Mouse (Mus musculus): ENCODE results near the gene Tmtc2. TPM values are rescaled to one million over a fixed set of nuclear protein-coding genes. Genes with fewer than 3 reads are reported as not detected.

Tmtc2 gene
- total RNA-seq, 1 experiment: 0.89 TPM

DNA sequence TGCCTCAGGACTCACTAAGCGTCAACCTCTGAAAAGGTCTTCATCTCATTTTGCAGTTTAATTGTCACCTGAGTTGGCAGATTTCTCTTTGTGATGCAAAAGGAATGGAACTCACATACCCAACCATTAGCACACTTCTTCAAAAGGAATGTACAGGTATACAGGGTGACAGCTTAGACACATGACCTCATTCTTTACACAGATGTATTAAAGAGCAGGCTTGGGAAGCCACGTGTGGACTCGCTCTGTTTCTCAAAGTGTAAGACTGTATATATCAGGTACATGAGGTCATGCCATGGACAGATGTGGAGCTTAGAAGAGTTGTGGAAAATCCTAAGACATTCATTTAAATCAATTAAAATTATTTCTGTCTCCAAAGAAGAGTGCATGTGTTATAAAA is 286.7 kb downstream of the Tmtc2 start:
- Histone ChIP-seq H3K4me1 (ENCODE audit: control insufficient read depth in 2 of 2, insufficient read depth in 2 of 2, low read length in 2 of 2, poor library complexity in 1 of 2) (no peaks in the 10 kb centered on the region), H3K4me3 (ENCODE audit: insufficient read depth in 1 of 2, low read depth in 1 of 2, low read length in 2 of 2, poor library complexity in 1 of 2, severe bottlenecking in 1 of 2) (no peak overlapping the region), H3K9ac (ENCODE audit: insufficient read depth, low read depth, low read length, poor library complexity, severe bottlenecking) (no peak overlapping the region), H3K9me3 (ENCODE audit: control insufficient read depth, insufficient read depth, low read depth, low read length) (no peaks in the 10 kb centered on the region), H3K27ac (ENCODE audit: insufficient read depth, low read depth, low read length, poor library complexity, severe bottlenecking) (no peak overlapping the region), H3K36me3 (ENCODE audit: control insufficient read depth, insufficient read depth, low read length, poor library complexity, severe bottlenecking) (no peaks in the 10 kb centered on the region)
- in situ Hi-C loops (cut with MboI; ENCODE audit: low sequenced_read_pairs in 2 of 2, unreplicated experiment in 2 of 2): no loop called here
- DNase-seq (ENCODE audit: low read depth, low spot score): no peak
- TF ChIP-seq HCFC1 (IDR thresholded peaks at IDR 0.05; ENCODE audit: borderline replicate concordance, insufficient read depth, low read length) (no peak), ZNF384 (IDR thresholded peaks at IDR 0.05; ENCODE audit: low read depth, low read length) (no peak), MAFK (IDR thresholded peaks at IDR 0.05; ENCODE audit: insufficient read depth, low read depth, low read length) (no peak), CHD2 (IDR thresholded peaks at IDR 0.05; ENCODE audit: low read depth, low read length) (no peak), ZC3H11A (IDR thresholded peaks at IDR 0.05; ENCODE audit: borderline replicate concordance, low read depth, low read length) (no peak)

- Histone ChIP-seq H3K36me3 (ENCODE audit: control insufficient read depth, insufficient read depth, low read length, poor library complexity, severe bottlenecking) (no peaks in the 10 kb centered on the region), H3K27ac (ENCODE audit: insufficient read depth, low read depth, low read length, poor library complexity, severe bottlenecking) (no peak overlapping the region), H3K9me3 (ENCODE audit: control insufficient read depth, insufficient read depth, low read depth, low read length) (no peaks in the 10 kb centered on the region), H3K4me1 (ENCODE audit: control insufficient read depth in 2 of 2, insufficient read depth in 2 of 2, low read length in 2 of 2, poor library complexity in 1 of 2) (no peaks in the 10 kb centered on the region), H3K9ac (ENCODE audit: insufficient read depth, low read depth, low read length, poor library complexity, severe bottlenecking) (no peak overlapping the region), H3K4me3 (ENCODE audit: insufficient read depth in 1 of 2, low read depth in 1 of 2, low read length in 2 of 2, poor library complexity in 1 of 2, severe bottlenecking in 1 of 2) (no peak overlapping the region)
- in situ Hi-C loops (cut with MboI; ENCODE audit: low sequenced_read_pairs in 2 of 2, unreplicated experiment in 2 of 2): no loop called here
- DNase-seq (ENCODE audit: low read depth, low spot score): no peak
- TF ChIP-seq ZC3H11A (IDR thresholded peaks at IDR 0.05; ENCODE audit: borderline replicate concordance, low read depth, low read length) (no peak), CHD2 (IDR thresholded peaks at IDR 0.05; ENCODE audit: low read depth, low read length) (no peak), MAFK (IDR thresholded peaks at IDR 0.05; ENCODE audit: insufficient read depth, low read depth, low read length) (no peak), ZNF384 (IDR thresholded peaks at IDR 0.05; ENCODE audit: low read depth, low read length) (no peak)
Measured at GRCm38 (mm10) chr10:105287064-105287463, 287.2 kb downstream of the Tmtc2 start.

- no peak overlapping the region for H3K4me3 ChIP-seq (ENCODE audit: insufficient read depth in 1 of 2, low read depth in 1 of 2, low read length in 2 of 2, poor library complexity in 1 of 2, severe bottlenecking in 1 of 2)
- no peaks in the 10 kb centered on the region for H3K4me1 ChIP-seq (ENCODE audit: control insufficient read depth in 2 of 2, insufficient read depth in 2 of 2, low read length in 2 of 2, poor library complexity in 1 of 2)
- TF ChIP-seq ZC3H11A (IDR thresholded peaks at IDR 0.05; ENCODE audit: borderline replicate concordance, low read depth, low read length) (no peak), ZNF384 (IDR thresholded peaks at IDR 0.05; ENCODE audit: low read depth, low read length) (no peak), HCFC1 (IDR thresholded peaks at IDR 0.05; ENCODE audit: borderline replicate concordance, insufficient read depth, low read length) (no peak), CHD2 (IDR thresholded peaks at IDR 0.05; ENCODE audit: low read depth, low read length) (no peak), MAFK (IDR thresholded peaks at IDR 0.05; ENCODE audit: insufficient read depth, low read depth, low read length) (no peak)
- no peaks in the 10 kb centered on the region for H3K9me3 ChIP-seq (ENCODE audit: control insufficient read depth, insufficient read depth, low read depth, low read length)
- no peak overlapping the region for H3K27ac ChIP-seq (ENCODE audit: insufficient read depth, low read depth, low read length, poor library complexity, severe bottlenecking)
- no peaks in the 10 kb centered on the region for H3K36me3 ChIP-seq (ENCODE audit: control insufficient read depth, insufficient read depth, low read length, poor library complexity, severe bottlenecking)
- DNase-seq (ENCODE audit: low read depth, low spot score): no peak
- in situ Hi-C loops (cut with MboI; ENCODE audit: low sequenced_read_pairs in 2 of 2, unreplicated experiment in 2 of 2): no loop called here
- no peak overlapping the region for H3K9ac ChIP-seq (ENCODE audit: insufficient read depth, low read depth, low read length, poor library complexity, severe bottlenecking)
Measured at GRCm38 (mm10) chr10:105286221-105286620, 288.0 kb downstream of the Tmtc2 start.

- Histone ChIP-seq H3K4me3 (ENCODE audit: insufficient read depth in 1 of 2, low read depth in 1 of 2, low read length in 2 of 2, poor library complexity in 1 of 2, severe bottlenecking in 1 of 2) (no peak overlapping the region), H3K4me1 (ENCODE audit: control insufficient read depth in 2 of 2, insufficient read depth in 2 of 2, low read length in 2 of 2, poor library complexity in 1 of 2) (no peaks in the 10 kb centered on the region), H3K9me3 (ENCODE audit: control insufficient read depth, insufficient read depth, low read depth, low read length) (no peaks in the 10 kb centered on the region), H3K36me3 (ENCODE audit: control insufficient read depth, insufficient read depth, low read length, poor library complexity, severe bottlenecking) (no peaks in the 10 kb centered on the region), H3K27ac (ENCODE audit: insufficient read depth, low read depth, low read length, poor library complexity, severe bottlenecking) (no peak overlapping the region), H3K9ac (ENCODE audit: insufficient read depth, low read depth, low read length, poor library complexity, severe bottlenecking) (no peak overlapping the region)
- DNase-seq (ENCODE audit: low read depth, low spot score): no peak
- TF ChIP-seq CHD2 (IDR thresholded peaks at IDR 0.05; ENCODE audit: low read depth, low read length) (no peak), ZNF384 (IDR thresholded peaks at IDR 0.05; ENCODE audit: low read depth, low read length) (no peak)
- in situ Hi-C loops (cut with MboI; ENCODE audit: low sequenced_read_pairs in 2 of 2, unreplicated experiment in 2 of 2): no loop called here
Measured at GRCm38 (mm10) chr10:105284171-105284570, 290.1 kb downstream of the Tmtc2 start.

GRCm38 (mm10) chr10:105280933-105281332 is 293.3 kb downstream of the Tmtc2 start:
- H3K27ac ChIP-seq (ENCODE audit: insufficient read depth, low read depth, low read length, poor library complexity, severe bottlenecking): no peak overlapping the region
- no peaks in the 10 kb centered on the region for H3K4me1 ChIP-seq (ENCODE audit: control insufficient read depth in 2 of 2, insufficient read depth in 2 of 2, low read length in 2 of 2, poor library complexity in 1 of 2)
- H3K4me3 ChIP-seq (ENCODE audit: insufficient read depth in 1 of 2, low read depth in 1 of 2, low read length in 2 of 2, poor library complexity in 1 of 2, severe bottlenecking in 1 of 2): no peak overlapping the region
- in situ Hi-C loops (cut with MboI; ENCODE audit: low sequenced_read_pairs in 2 of 2, unreplicated experiment in 2 of 2): no loop called here
- DNase-seq (ENCODE audit: low read depth, low spot score): no peak
- H3K9ac ChIP-seq (ENCODE audit: insufficient read depth, low read depth, low read length, poor library complexity, severe bottlenecking): no peak overlapping the region
- no peak for TF ChIP-seq CHD2 (IDR thresholded peaks at IDR 0.05; ENCODE audit: low read depth, low read length)
- no peak for TF ChIP-seq ZNF384 (IDR thresholded peaks at IDR 0.05; ENCODE audit: low read depth, low read length)
- no peak for TF ChIP-seq HCFC1 (IDR thresholded peaks at IDR 0.05; ENCODE audit: borderline replicate concordance, insufficient read depth, low read length)
- TF ChIP-seq MAFK (IDR thresholded peaks at IDR 0.05; ENCODE audit: insufficient read depth, low read depth, low read length): no peak
- no peak for TF ChIP-seq ZC3H11A (IDR thresholded peaks at IDR 0.05; ENCODE audit: borderline replicate concordance, low read depth, low read length)
- H3K36me3 ChIP-seq (ENCODE audit: control insufficient read depth, insufficient read depth, low read length, poor library complexity, severe bottlenecking): no peaks in the 10 kb centered on the region
- H3K9me3 ChIP-seq (ENCODE audit: control insufficient read depth, insufficient read depth, low read depth, low read length): no peaks in the 10 kb centered on the region

Measured in ES-E14 (cell line).